Mouse (Mus musculus) E14TG2a.4 (cell line): ENCODE results near the gene Akap17b.

Source experiments
- H3K27me3 ChIP-seq: 2 replicates; pipeline ENCODE4 v1.6.1; 2014; ENCODE audit warnings: low read length, control low read depth; ENCODE audit not compliant: insufficient read depth
- H3K36me3 ChIP-seq: 2 replicates; pipeline ENCODE4 v1.6.1; 2014; ENCODE audit warnings: low read length, control low read depth; ENCODE audit not compliant: insufficient read depth
- H3K4me1 ChIP-seq: replicated peaks from 2 replicates; pipeline ENCODE4 v1.6.1; 2014; ENCODE audit warnings: low read depth, low read length, control low read depth
- H3K4me3 ChIP-seq: replicated peaks from 2 replicates; pipeline ENCODE4 v1.5.1; 2014; ENCODE audit warnings: mild to moderate bottlenecking, low read length
- H3K9me3 ChIP-seq: 2 replicates; pipeline ENCODE4 v1.6.1; 2014; ENCODE audit warnings: low read length, control low read depth
- CTCF ChIP-seq: conservative IDR thresholded peaks from 2 replicates; pipeline ENCODE4 v1.5.1; 2014; ENCODE audit warnings: low read length
- NANOG ChIP-seq: IDR thresholded peaks from 2 replicates; pipeline ENCODE4 v1.6.1; 2014; ENCODE audit warnings: borderline replicate concordance, low read length, mixed read lengths
- POU5F1 ChIP-seq: IDR thresholded peaks from 2 replicates; pipeline ENCODE4 v1.6.1; 2014; ENCODE audit warnings: low read length, borderline replicate concordance

Akap17b gene

GRCm38 (mm10) chrX:36591539-36591938 lies 53.7 kb downstream of the Akap17b start:
- Histone ChIP-seq H3K9me3 (no peaks in the 10 kb centered on the region), H3K4me3 (no peak overlapping the region), H3K27me3 (no peaks in the 10 kb centered on the region), H3K36me3 (no peaks in the 10 kb centered on the region), H3K4me1 (no peaks in the 10 kb centered on the region)
- TF ChIP-seq NANOG (no peak), CTCF (no peak), POU5F1 (no peak)

GRCm38 (mm10) chrX:36591120-36591519 lies 54.1 kb downstream of the Akap17b start:
- Histone ChIP-seq H3K36me3 (no peaks in the 10 kb centered on the region), H3K9me3 (no peaks in the 10 kb centered on the region), H3K4me3 (no peak overlapping the region), H3K27me3 (no peaks in the 10 kb centered on the region), H3K4me1 (no peaks in the 10 kb centered on the region)
- TF ChIP-seq CTCF (no peak), NANOG (no peak), POU5F1 (no peak)

GRCm38 (mm10) chrX:36590266-36590665 lies 54.9 kb downstream of the Akap17b start:
- no peaks in the 10 kb centered on the region for H3K9me3 ChIP-seq
- TF ChIP-seq POU5F1 (no peak), CTCF (no peak), NANOG (no peak)
- H3K27me3 ChIP-seq, result no peaks in the 10 kb centered on the region
- H3K4me3 ChIP-seq, result no peak overlapping the region
- no peaks in the 10 kb centered on the region for H3K4me1 ChIP-seq
- no peaks in the 10 kb centered on the region for H3K36me3 ChIP-seq

- Histone ChIP-seq H3K4me3 (no peak overlapping the region), H3K36me3 (no peaks in the 10 kb centered on the region), H3K9me3 (no peaks in the 10 kb centered on the region), H3K4me1 (no peaks in the 10 kb centered on the region), H3K27me3 (no peaks in the 10 kb centered on the region)
- TF ChIP-seq POU5F1 (no peak), NANOG (no peak), CTCF (no peak)
Observed at GRCm38 (mm10) chrX:36587304-36588209, 57.6 kb downstream of the Akap17b start.

GRCm38 (mm10) chrX:36586629-36587303 lies 58.4 kb downstream of the Akap17b start:
- Histone ChIP-seq H3K4me3 (no peak overlapping the region), H3K27me3 (no peaks in the 10 kb centered on the region), H3K36me3 (no peaks in the 10 kb centered on the region), H3K9me3 (no peaks in the 10 kb centered on the region), H3K4me1 (no peaks in the 10 kb centered on the region)
- no peak for TF ChIP-seq NANOG

GRCm38 (mm10) chrX:36562079-36562478 lies 83.1 kb downstream of the Akap17b start:
- Histone ChIP-seq H3K36me3 (no peaks in the 10 kb centered on the region), H3K9me3 (no peaks in the 10 kb centered on the region), H3K27me3 (no peaks in the 10 kb centered on the region), H3K4me3 (no peak overlapping the region), H3K4me1 (no peaks in the 10 kb centered on the region)
- TF ChIP-seq CTCF (no peak), POU5F1 (no peak), NANOG (no peak)

- Histone ChIP-seq H3K27me3 (no peaks in the 10 kb centered on the region), H3K9me3 (no peaks in the 10 kb centered on the region), H3K4me3 (no peak overlapping the region), H3K4me1 (no peaks in the 10 kb centered on the region), H3K36me3 (no peaks in the 10 kb centered on the region)
- TF ChIP-seq NANOG, result no peak
- TF ChIP-seq CTCF, result peak; percentile 59
- TF ChIP-seq POU5F1, result no peak
Observed at GRCm38 (mm10) chrX:36561650-36562049, 83.5 kb downstream of the Akap17b start.

- Histone ChIP-seq H3K4me3 (no peak overlapping the region), H3K36me3 (no peaks in the 10 kb centered on the region), H3K9me3 (no peaks in the 10 kb centered on the region), H3K4me1 (no peaks in the 10 kb centered on the region), H3K27me3 (no peaks in the 10 kb centered on the region)
- TF ChIP-seq CTCF (no peak), POU5F1 (no peak), NANOG (no peak)
Observed at GRCm38 (mm10) chrX:36560170-36560569, 85.0 kb downstream of the Akap17b start.
